Mouse (Mus musculus): Measurements from ENCODE around the gene Cryba4.

DNA sequence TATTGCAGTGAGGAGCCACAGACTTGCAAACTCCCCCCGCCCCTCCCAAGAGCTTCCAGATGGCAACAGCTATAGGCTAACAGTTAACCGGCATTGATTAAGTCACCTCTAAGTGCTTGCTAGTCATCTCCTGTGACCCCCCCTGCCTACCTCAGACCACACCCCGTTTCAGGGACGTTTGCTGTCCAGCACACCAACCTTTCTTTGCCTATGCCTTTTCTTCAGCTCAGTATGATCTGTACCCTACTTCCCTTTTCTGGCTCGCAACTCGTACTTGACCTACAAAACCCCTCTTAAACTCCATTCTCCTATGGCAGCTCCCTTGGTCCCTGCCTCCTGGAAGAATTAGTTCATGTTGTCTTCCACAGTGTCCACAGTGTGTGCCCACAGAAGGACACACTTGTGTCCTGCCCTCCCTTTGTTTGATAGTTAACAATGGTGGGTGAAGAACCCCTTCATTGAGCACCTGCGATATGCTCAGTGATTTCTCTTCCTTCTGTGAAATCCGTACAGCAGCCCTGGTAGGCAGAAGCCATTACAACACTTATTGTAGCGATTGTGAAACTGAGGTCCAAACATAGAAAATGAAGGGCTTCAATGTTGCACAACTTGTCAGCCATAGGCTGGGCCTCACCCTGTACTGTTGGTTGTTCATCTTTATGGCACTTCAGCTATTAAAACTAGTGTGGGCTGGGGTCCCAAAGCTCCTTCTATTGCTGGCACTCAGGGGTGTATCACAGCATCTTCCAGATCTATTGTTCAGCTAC lies 13.9 kb upstream of the Cryba4 start:
- no peak for TF ChIP-seq POLR2A (IDR thresholded peaks at IDR 0.05; ENCODE audit: insufficient read depth, low read depth, low read length)
- no peak for TF ChIP-seq CTCF (IDR thresholded peaks at IDR 0.05)

Measured in heart, adult 2 months (tissue).